Mouse (Mus musculus) liver, adult 2 months (tissue): Measurements from ENCODE around the gene Rorb.

Experiments
- CTCF ChIP-seq: fragments of 200-500 bp; IDR thresholded peaks from 2 replicates; pipeline ENCODE4 v1.5.1; 2011; ENCODE audit warnings: low read depth, low read length, control low read depth
- POLR2A ChIP-seq: fragments of 200-500 bp; IDR thresholded peaks from 2 replicates; pipeline ENCODE4 v1.6.1; 2011; ENCODE audit warnings: low read length, control low read depth; ENCODE audit not compliant: insufficient read depth; ENCODE audit errors: extremely low read depth

- TF ChIP-seq CTCF (no peak), POLR2A (no peak)
Observed at GRCm38 (mm10) chr19:19058710-19059398, 52.1 kb downstream of the Rorb start.
